Mouse (Mus musculus) forebrain, embryonic 11.5 days (tissue): ENCODE measurements around the gene 1110017D15Rik. TPM values are rescaled to one million over a fixed set of nuclear protein-coding genes. Genes with fewer than 3 reads are reported as not detected.

Source experiments
- ATAC-seq: fragments of 200-750 bp; cut with Nextera tagmentation; replicated peaks from 2 replicates; pipeline ENCODE4 v1.8.0; 2017; ENCODE audit warnings: moderate TSS enrichment; ENCODE audit not compliant: low FRiP score
- DNase-seq: peaks from one replicate; pipeline ENCODE4 v3.0.0-alpha.2; 2017; ENCODE audit warnings: low spot score
- H3K27ac ChIP-seq: fragments of 300-500 bp; sonication (generic); 2 replicates; pipeline ENCODE4 v1.5.1; 2014; ENCODE audit warnings: low read depth, low read length
- H3K27me3 ChIP-seq: fragments of 300-500 bp; sonication (generic); 2 replicates; pipeline ENCODE4 v1.6.1; 2014; ENCODE audit warnings: mild to moderate bottlenecking, low read length, mixed read lengths; ENCODE audit not compliant: control insufficient read depth, insufficient read depth
- H3K36me3 ChIP-seq: fragments of 300-500 bp; sonication (generic); 2 replicates; pipeline ENCODE4 v1.6.1; 2014; ENCODE audit warnings: mild to moderate bottlenecking, low read length, moderate library complexity, mixed read lengths; ENCODE audit not compliant: control insufficient read depth, insufficient read depth
- H3K4me1 ChIP-seq: fragments of 300-500 bp; sonication (generic); replicated peaks from 2 replicates; pipeline ENCODE4 v1.6.1; 2014; ENCODE audit warnings: low read length, mixed read lengths; ENCODE audit not compliant: control insufficient read depth, insufficient read depth
- H3K4me2 ChIP-seq: fragments of 300-500 bp; sonication (generic); 2 replicates; pipeline ENCODE4 v1.6.1; 2014; ENCODE audit warnings: low read depth, mild to moderate bottlenecking, low read length, moderate library complexity, mixed read lengths; ENCODE audit not compliant: severe bottlenecking
- H3K4me3 ChIP-seq: fragments of 300-500 bp; sonication (generic); 2 replicates; pipeline ENCODE4 v1.5.1; 2014; ENCODE audit warnings: low read depth, low read length
- H3K9ac ChIP-seq: fragments of 300-500 bp; sonication (generic); 2 replicates; pipeline ENCODE4 v1.6.1; 2014; ENCODE audit warnings: low read length
- H3K9me3 ChIP-seq: fragments of 300-500 bp; sonication (generic); 2 replicates; pipeline ENCODE4 v1.6.1; 2016; ENCODE audit warnings: low read length, mixed read lengths; ENCODE audit not compliant: control insufficient read depth
- WGBS: fragments of 180-500 bp; shearing (Covaris S2); extraction: QIAGEN DNeasy Blood & Tissue Kit; methylation state at CpG from one replicate; pipeline ENCODE4 v1.1.7; 2014; 5-methylcytosine and 5-hydroxymethylcytosine counted together
- polyA plus RNA-seq: library from polyadenylated mRNA; unstranded; fragments of >200 nt; fragmentation: Nextera tagmentation; extraction: Ambion mirVana; gene quantifications from 2 replicates; pipeline ENCODE4 v1.2.1, GENCODE M21; 2014

The 1110017D15Rik gene
- polyA plus RNA-seq, 1 experiment from 2014 or later: 5.2 TPM

DNA sequence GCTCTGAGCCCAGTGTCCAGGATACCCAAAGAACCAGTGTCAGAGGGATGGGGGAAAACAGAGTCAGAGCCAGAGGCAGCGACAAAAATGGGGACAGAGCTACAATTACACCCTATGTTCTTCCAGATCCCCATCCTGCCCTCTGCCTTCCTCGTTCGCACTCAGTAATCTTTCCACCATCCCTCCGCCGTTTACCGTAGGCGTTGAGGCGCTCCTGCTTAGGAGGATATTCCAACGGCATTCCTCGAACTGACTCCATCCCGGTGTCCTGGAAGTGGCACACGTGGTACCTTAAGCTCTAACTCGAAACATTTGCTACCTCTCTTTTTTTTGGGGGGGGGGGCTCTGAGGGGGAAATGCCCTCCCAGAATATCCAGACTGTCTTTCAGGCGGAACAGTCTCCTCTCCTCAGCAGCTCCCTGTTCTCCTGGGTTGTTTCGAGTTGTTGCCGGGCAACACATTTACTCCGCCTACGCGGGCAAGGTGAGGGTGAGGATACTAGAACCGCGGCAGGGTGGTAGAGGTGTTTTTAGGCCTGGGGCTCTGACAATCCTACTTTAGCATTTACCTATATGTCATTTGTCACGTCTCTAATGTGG is 9.7 kb downstream of the 1110017D15Rik start:
- 2% methylated on average over 22 of the region's 22 CpGs for WGBS
- ATAC-seq (0 out of 2 replicates have a peak, but pooled peaks have one; percentile 4), DNase-seq (no peak)
- H3K27me3 ChIP-seq: no peaks in the 10 kb centered on the region; the same call in 1 of the 2 replicates
- peak overlapping the region; percentile 89 for H3K4me2 ChIP-seq
- peak overlapping the region; percentile 46; the same call in 1 of the 2 replicates for H3K27ac ChIP-seq
- peak overlapping the region; percentile 86 for H3K9ac ChIP-seq
- H3K9me3 ChIP-seq: no peaks in the 10 kb centered on the region
- H3K4me3 ChIP-seq: peak overlapping the region; percentile 48
- H3K4me1 ChIP-seq: peaks cover 7% of the 10 kb centered on the region; the same call in 1 of the 2 replicates
- H3K36me3 ChIP-seq: no peaks in the 10 kb centered on the region

DNA sequence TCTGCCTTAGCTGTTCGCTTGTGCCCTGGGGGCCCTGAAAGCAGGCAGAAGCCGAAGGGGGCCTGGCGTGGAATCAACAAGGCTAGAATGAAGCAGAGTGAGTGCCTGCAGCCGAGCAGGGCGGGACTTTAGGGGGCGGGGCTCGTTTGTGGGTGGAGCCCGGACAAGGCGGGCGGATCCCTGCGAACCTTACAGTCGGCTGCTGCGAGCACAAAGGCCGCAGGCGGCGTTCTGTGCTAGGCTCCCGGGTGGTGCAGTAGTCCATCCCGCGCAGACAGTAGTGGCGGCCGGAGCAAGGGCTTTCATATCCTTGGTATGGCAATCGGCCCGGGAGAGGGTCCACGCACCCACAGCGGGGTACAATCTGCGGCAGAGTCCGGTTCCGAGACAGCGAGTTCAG is 10.2 kb downstream of the 1110017D15Rik start:
- peak overlapping the region; percentile 86 for H3K9ac ChIP-seq
- peaks cover 3% of the 10 kb centered on the region for H3K27me3 ChIP-seq
- H3K4me1 ChIP-seq: peaks cover 12% of the 10 kb centered on the region; the same call in 1 of the 2 replicates
- H3K27ac ChIP-seq: peak overlapping the region; percentile 46; the same call in 1 of the 2 replicates
- peak overlapping the region; percentile 48 for H3K4me3 ChIP-seq
- ATAC-seq (peak; percentile 73), DNase-seq (peak; percentile 95)
- H3K36me3 ChIP-seq: no peaks in the 10 kb centered on the region
- H3K4me2 ChIP-seq: peak overlapping the region; percentile 89
- 1% methylated on average over 29 of the region's 29 CpGs for WGBS
- no peaks in the 10 kb centered on the region for H3K9me3 ChIP-seq

DNA sequence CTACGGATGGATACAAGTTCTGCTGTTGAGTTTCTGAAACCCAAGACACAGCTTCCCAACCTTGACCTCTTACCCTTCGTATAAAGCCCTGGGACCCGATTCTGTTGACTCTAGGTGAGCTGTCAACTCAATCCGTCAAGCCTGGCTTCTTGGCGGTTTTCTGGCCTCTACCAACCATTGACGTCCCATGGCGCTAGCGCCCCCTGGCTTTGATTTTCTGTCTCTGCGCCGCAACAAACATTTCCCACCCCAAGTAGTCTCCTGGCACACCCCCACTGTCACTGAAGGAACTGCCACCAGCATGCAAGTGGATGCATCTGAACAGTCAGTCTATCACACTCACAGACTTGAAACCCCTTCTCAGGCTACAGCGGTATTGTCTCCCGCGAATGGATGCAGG is 11.0 kb downstream of the 1110017D15Rik start:
- Histone ChIP-seq H3K27me3 (peaks cover 10% of the 10 kb centered on the region), H3K9me3 (no peaks in the 10 kb centered on the region), H3K36me3 (no peaks in the 10 kb centered on the region), H3K4me3 (no peak overlapping the region), H3K4me1 (peaks cover 12% of the 10 kb centered on the region; the same call in 1 of the 2 replicates), H3K27ac (no peak overlapping the region), H3K9ac (no peak overlapping the region), H3K4me2 (peak overlapping the region; percentile 89; the same call in 1 of the 2 replicates)
- 8% methylated on average over 13 of the region's 13 CpGs for WGBS
- no peak for ATAC-seq
- DNase-seq: peak; percentile 75

DNA sequence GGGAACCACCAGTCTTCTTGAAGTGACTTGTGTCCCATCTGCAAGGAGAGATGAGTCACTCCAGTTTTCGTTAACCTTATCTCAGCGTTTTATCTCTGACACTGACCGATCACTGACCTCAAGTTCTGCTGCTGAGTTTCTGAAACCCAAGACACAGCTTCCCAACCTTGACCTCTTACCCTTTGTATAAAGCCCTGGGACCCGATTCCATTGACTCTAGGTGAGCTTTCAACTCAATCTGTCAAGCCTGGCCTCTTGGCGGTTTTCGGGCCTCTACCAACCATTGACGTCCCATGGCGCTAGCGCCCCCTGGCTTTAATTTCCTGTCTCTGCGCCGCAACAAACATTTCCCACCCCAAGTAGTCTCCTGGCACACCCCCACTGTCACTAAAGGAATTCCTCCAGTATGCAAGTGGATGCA is 12.0 kb downstream of the 1110017D15Rik start:
- H3K4me2 ChIP-seq: no peak overlapping the region
- no peak overlapping the region for H3K27ac ChIP-seq
- no peaks in the 10 kb centered on the region for H3K36me3 ChIP-seq
- ATAC-seq: no peak
- H3K4me3 ChIP-seq: no peak overlapping the region
- DNase-seq: no peak
- peaks cover 19% of the 10 kb centered on the region for H3K27me3 ChIP-seq
- no peak overlapping the region for H3K9ac ChIP-seq
- WGBS: 52% methylated on average over 11 of the region's 11 CpGs
- no peaks in the 10 kb centered on the region for H3K9me3 ChIP-seq
- peaks cover 12% of the 10 kb centered on the region; the same call in 1 of the 2 replicates for H3K4me1 ChIP-seq

DNA sequence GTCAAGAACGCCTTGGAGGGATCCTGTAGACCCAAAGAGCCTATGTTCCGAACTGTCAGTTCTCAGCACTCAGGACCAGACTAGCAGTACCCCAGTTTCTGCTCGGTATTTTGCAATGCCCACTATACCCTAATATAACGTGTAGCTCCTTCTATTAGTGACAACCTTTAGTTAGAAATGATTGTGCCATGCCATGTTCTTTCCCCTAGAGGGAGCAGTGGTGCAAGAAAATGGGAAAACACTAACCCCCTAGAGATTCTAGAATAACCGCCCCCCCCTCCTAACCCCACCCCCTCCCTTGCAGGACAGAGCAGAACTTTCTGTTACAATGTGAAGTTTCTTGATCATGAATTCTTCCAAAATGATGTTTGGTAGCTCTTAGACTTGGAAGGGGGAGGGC is 12.8 kb downstream of the 1110017D15Rik start:
- DNase-seq (no peak), ATAC-seq (no peak)
- H3K9ac ChIP-seq: no peak overlapping the region
- no peak overlapping the region for H3K27ac ChIP-seq
- H3K9me3 ChIP-seq: no peaks in the 10 kb centered on the region
- peaks cover 12% of the 10 kb centered on the region; the same call in 1 of the 2 replicates for H3K4me1 ChIP-seq
- 71% methylated on average over 5 of the region's 5 CpGs for WGBS
- H3K36me3 ChIP-seq: no peaks in the 10 kb centered on the region
- no peak overlapping the region for H3K4me3 ChIP-seq
- no peak overlapping the region for H3K4me2 ChIP-seq
- H3K27me3 ChIP-seq: peaks cover 28% of the 10 kb centered on the region

DNA sequence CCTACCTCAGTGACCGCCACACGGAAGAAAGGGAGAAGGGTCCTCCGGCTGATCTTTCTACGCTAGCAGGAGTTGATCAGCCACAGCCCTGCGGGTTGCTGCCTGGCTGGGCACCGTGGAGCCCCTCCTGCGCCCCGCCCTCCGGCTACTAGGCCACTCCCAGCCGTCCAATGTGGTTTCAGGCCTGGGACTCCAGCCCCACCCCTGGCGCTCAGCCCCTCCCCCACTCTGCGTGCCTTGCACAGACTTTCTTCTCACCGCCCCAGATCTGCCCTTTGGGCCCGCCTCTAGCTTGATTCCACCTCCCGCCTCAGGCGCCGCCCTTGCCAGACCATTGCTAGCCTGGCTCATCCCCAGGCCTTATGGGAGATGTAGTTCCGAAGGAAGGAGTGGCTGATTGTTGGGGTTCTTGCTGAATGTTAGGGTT is 14.1 kb downstream of the 1110017D15Rik start, which contains the start of gene AI464131:
AI464131 (minus strand) TSS at position 91 of the 427 bp plus-strand sequence.
- ATAC-seq (peak; percentile 93), DNase-seq (peak; percentile 99)
- H3K36me3 ChIP-seq: no peaks in the 10 kb centered on the region
- H3K9me3 ChIP-seq: no peaks in the 10 kb centered on the region
- no peak within 1 kb of the TSS for H3K27ac ChIP-seq
- H3K27me3 ChIP-seq: peaks cover 41% of the 10 kb centered on the region
- H3K4me1 ChIP-seq: peaks cover 22% of the 10 kb centered on the region
- under 1% methylated on average over 16 of the region's 18 CpGs for WGBS
- peak within 1 kb of the TSS; percentile 39 for H3K4me3 ChIP-seq
- peak within 1 kb of the TSS; percentile 63 for H3K4me2 ChIP-seq
- H3K9ac ChIP-seq: peak within 1 kb of the TSS; percentile 45

DNA sequence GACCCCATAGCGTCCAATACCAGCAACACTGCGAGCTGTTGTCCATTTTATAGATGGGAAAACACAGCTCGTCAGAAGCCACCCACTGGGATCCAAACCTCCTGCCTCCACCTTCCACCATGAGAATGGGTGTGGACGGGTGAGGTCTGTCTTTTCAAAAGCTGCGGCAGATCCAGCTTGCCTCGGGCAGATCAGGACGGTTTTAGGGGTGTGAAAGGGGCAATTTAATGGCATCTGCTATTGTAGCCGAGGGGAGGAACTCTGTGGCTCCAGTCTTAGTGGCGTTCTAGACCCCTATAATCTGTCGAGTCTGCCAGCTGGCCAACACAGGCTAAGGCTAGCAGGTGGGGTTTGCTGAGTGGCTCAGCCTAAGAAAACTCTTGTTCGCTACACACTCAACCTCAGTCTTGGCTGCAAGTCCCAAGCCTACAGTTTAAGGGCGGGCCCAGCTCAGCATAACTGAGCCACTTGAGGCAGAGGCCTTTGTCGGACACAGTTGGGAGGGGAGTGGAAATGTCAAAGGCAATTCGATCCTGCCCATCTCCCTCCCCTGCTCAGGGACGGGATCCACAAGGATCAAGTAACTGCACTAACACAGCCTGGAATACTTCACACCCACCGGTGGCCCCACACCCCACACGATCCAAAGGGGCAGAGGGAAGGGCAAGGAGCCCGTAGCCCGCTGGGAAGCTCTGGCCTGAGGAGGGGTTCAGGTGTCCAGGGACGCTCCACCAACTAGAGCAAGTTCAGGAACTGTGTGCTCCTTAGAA is 14.8 kb downstream of the 1110017D15Rik start:
- H3K4me1 ChIP-seq: peaks cover 26% of the 10 kb centered on the region

DNA sequence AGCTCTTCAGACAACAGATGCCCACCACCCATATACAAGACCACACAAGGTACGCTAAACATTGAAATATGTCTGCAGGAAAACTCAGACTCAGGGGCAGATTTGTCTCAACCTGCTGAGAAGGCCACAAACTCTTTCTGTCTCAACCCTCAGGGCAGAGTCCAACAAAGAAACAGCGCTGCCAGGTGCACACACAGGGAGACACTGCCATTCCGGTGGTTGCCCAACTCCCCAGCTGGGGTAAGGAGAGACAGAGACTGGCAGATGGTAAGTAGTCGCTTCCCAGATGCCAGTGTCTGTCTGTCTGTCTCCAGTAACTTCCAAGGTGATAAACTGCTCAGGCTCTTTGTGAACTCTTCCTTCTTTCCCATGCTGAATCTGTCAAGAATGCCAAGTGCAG is 16.3 kb downstream of the 1110017D15Rik start:
- WGBS: 66% methylated on average over 4 of the region's 4 CpGs
- ATAC-seq: no peak
- no peak for DNase-seq
- Histone ChIP-seq H3K4me2 (no peak overlapping the region), H3K27ac (no peak overlapping the region), H3K27me3 (peaks cover 62% of the 10 kb centered on the region), H3K4me1 (peaks cover 24% of the 10 kb centered on the region), H3K9ac (no peak overlapping the region), H3K9me3 (no peaks in the 10 kb centered on the region), H3K36me3 (no peaks in the 10 kb centered on the region), H3K4me3 (no peak overlapping the region)

More for the DNA sequence above, 14.8 kb downstream of the 1110017D15Rik start:
- H3K9me3 ChIP-seq: no peaks in the 10 kb centered on the region
- ATAC-seq (peak; percentile 47), DNase-seq (no peak)
- no peak overlapping the region for H3K27ac ChIP-seq
- 5% methylated on average over 20 of the region's 20 CpGs for WGBS
- H3K36me3 ChIP-seq: no peaks in the 10 kb centered on the region
- peak overlapping the region; percentile 45 for H3K9ac ChIP-seq
- peak overlapping the region; percentile 63 for H3K4me2 ChIP-seq
- peak overlapping the region; percentile 39 for H3K4me3 ChIP-seq
- peaks cover 47% of the 10 kb centered on the region for H3K27me3 ChIP-seq
